Mouse (Mus musculus) midbrain, postnatal 0 days (tissue): ENCODE data around the gene Pnpla6. TPM values are rescaled to one million over a fixed set of nuclear protein-coding genes. Genes with fewer than 3 reads are reported as not detected.

Experiments
- ATAC-seq: fragments of 200-750 bp; cut with Nextera tagmentation; 2 replicates; pipeline ENCODE4 v1.8.0; 2017; ENCODE audit warnings: moderate number of reproducible peaks, mild to moderate bottlenecking, moderate TSS enrichment, moderate library complexity; ENCODE audit not compliant: low FRiP score
- DNase-seq: peaks from one replicate; pipeline ENCODE4 v3.0.0-alpha.2; 2015; ENCODE audit warnings: low spot score
- H3K27ac ChIP-seq: fragments of 300-500 bp; sonication (generic); 2 replicates; pipeline ENCODE4 v1.5.1; 2014; ENCODE audit warnings: low read depth, mild to moderate bottlenecking, low read length, mixed read lengths
- H3K27me3 ChIP-seq: fragments of 300-500 bp; sonication (generic); 2 replicates; pipeline ENCODE4 v1.6.1; 2014; ENCODE audit warnings: low read length, control low read depth, mixed read lengths; ENCODE audit not compliant: insufficient read depth
- H3K36me3 ChIP-seq: fragments of 300-500 bp; sonication (generic); 2 replicates; pipeline ENCODE4 v1.6.1; 2014; ENCODE audit warnings: low read length, control low read depth, mixed read lengths; ENCODE audit not compliant: insufficient read depth
- H3K4me1 ChIP-seq: fragments of 300-500 bp; sonication (generic); 2 replicates; pipeline ENCODE4 v1.6.1; 2014; ENCODE audit warnings: mild to moderate bottlenecking, control low read depth, antibody characterized with exemption, low read length, mixed read lengths; ENCODE audit not compliant: insufficient read depth
- H3K4me2 ChIP-seq: fragments of 300-500 bp; sonication (generic); 2 replicates; pipeline ENCODE4 v1.6.1; 2014; ENCODE audit warnings: low read depth, mild to moderate bottlenecking, low read length, mixed read lengths; ENCODE audit not compliant: poor library complexity, severe bottlenecking
- H3K4me3 ChIP-seq: fragments of 300-500 bp; sonication (generic); 2 replicates; pipeline ENCODE4 v1.5.1; 2014; ENCODE audit warnings: low read depth, mild to moderate bottlenecking, low read length, moderate library complexity
- H3K9ac ChIP-seq: fragments of 300-500 bp; sonication (generic); replicated peaks from 2 replicates; pipeline ENCODE4 v1.6.1; 2014; ENCODE audit warnings: mild to moderate bottlenecking, low read length, moderate library complexity, mixed read lengths; ENCODE audit not compliant: poor library complexity, severe bottlenecking
- H3K9me3 ChIP-seq: fragments of 300-500 bp; sonication (generic); 2 replicates; pipeline ENCODE4 v1.6.1; 2016; ENCODE audit warnings: low read length, control low read depth
- CTCF ChIP-seq: IDR thresholded peaks from 2 replicates; pipeline ENCODE4 v1.5.1; 2016; ENCODE audit warnings: antibody characterized with exemption, mild to moderate bottlenecking
- WGBS: fragments of 180-500 bp; shearing (Covaris S2); extraction: QIAGEN DNeasy Blood & Tissue Kit; methylation state at CpG from one replicate; pipeline ENCODE4 v1.1.7; 2014; 5-methylcytosine and 5-hydroxymethylcytosine counted together
- polyA plus RNA-seq: library from polyadenylated mRNA; unstranded; fragments of >200 nt; fragmentation: Nextera tagmentation; extraction: Ambion mirVana; gene quantifications from 2 replicates; pipeline ENCODE4 v1.2.1, GENCODE M21; 2015
- total RNA-seq: library from RNA; depleted of rRNA; stranded (reverse); fragments of >200 nt; gene quantifications from 2 replicates; pipeline ENCODE4 v1.2.3, GENCODE M21; 2014

Gene Pnpla6
- total and polyA plus RNA-seq, 2 experiments from 2014 or later = 36.8 to 57.5 TPM

- Histone ChIP-seq H3K27ac (no peak overlapping the region), H3K4me1 (no peaks in the 10 kb centered on the region), H3K4me2 (no peak overlapping the region), H3K36me3 (peaks cover 60% of the 10 kb centered on the region), H3K4me3 (no peak overlapping the region), H3K9ac (no peak overlapping the region), H3K9me3 (no peaks in the 10 kb centered on the region), H3K27me3 (no peaks in the 10 kb centered on the region)
- WGBS = 67% methylated on average over 15 of the region's 15 CpGs
- no peak for TF ChIP-seq CTCF
- no peak for ATAC-seq
- DNase-seq = no peak
Observed at GRCm38 (mm10) chr8:3536053-3536841, 21.1 kb downstream of the Pnpla6 start.

DNA sequence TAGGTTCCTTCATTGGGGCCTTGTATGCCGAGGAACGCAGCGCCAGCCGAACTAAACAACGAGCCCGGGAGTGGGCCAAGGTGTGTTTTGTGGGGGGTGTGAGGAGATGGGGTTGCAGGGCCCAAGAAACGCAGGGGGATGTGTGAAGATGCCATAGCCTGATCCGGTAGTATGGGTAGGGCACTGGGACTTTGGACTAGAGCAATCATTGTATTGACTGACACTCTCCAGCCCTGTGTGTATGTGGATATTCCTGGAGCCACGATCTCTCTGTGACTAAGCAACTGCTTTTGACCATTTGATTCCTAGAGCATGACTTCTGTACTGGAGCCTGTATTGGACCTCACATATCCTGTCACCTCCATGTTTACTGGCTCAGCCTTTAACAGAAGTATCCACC is 21.8 kb downstream of the Pnpla6 start:
- Histone ChIP-seq H3K9me3 (no peaks in the 10 kb centered on the region), H3K27me3 (no peaks in the 10 kb centered on the region), H3K9ac (no peak overlapping the region), H3K4me2 (no peak overlapping the region), H3K36me3 (peaks cover 60% of the 10 kb centered on the region), H3K4me3 (no peak overlapping the region), H3K27ac (no peak overlapping the region), H3K4me1 (no peaks in the 10 kb centered on the region)
- 98% methylated on average over 9 of the region's 9 CpGs for WGBS
- DNase-seq (no peak), ATAC-seq (no peak)
- no peak for TF ChIP-seq CTCF

- Histone ChIP-seq H3K4me2 (no peak overlapping the region), H3K4me3 (no peak overlapping the region), H3K9me3 (no peaks in the 10 kb centered on the region), H3K27me3 (no peaks in the 10 kb centered on the region), H3K36me3 (peaks cover 58% of the 10 kb centered on the region), H3K9ac (no peak overlapping the region), H3K4me1 (no peaks in the 10 kb centered on the region), H3K27ac (no peak overlapping the region)
- ATAC-seq (no peak), DNase-seq (no peak)
- WGBS = 95% methylated on average over 25 of the region's 26 CpGs
- no peak for TF ChIP-seq CTCF
Observed at GRCm38 (mm10) chr8:3537666-3538065, 22.5 kb downstream of the Pnpla6 start.

DNA sequence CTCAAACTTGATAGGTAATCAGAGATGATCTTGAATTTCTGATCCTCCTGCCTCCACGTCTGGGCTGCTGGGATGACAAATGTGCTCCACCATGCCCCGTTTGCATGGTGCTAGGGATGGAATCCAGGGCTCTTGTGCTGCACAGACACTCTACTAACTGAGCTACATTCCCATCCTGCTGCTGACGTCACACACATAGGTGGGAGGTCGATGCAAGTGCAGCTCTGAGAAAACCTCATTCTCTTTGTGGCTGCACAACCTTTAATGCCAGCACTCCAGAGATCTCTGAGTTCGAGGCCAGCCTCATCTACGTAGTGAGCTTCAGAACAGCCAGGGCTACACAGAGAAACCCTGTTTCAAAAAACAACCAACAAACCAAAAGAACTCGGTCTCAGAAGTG is 24.0 kb downstream of the Pnpla6 start:
- no peak for ATAC-seq
- no peaks in the 10 kb centered on the region for H3K9me3 ChIP-seq
- WGBS = 82% methylated on average over 7 of the region's 7 CpGs

GRCm38 (mm10) chr8:3540076-3540475 is 24.9 kb downstream of the Pnpla6 start:
- Histone ChIP-seq H3K4me1 (no peaks in the 10 kb centered on the region), H3K4me2 (no peak overlapping the region), H3K27ac (no peak overlapping the region), H3K36me3 (peaks cover 73% of the 10 kb centered on the region), H3K9ac (no peak overlapping the region), H3K9me3 (no peaks in the 10 kb centered on the region), H3K27me3 (no peaks in the 10 kb centered on the region), H3K4me3 (no peak overlapping the region)
- DNase-seq (no peak), ATAC-seq (no peak)
- no peak for TF ChIP-seq CTCF
- WGBS = 93% methylated on average over 4 of the region's 4 CpGs

More for the DNA sequence above, 24.0 kb downstream of the Pnpla6 start:
- H3K36me3 ChIP-seq = peaks cover 64% of the 10 kb centered on the region
- no peaks in the 10 kb centered on the region for H3K27me3 ChIP-seq
- no peak overlapping the region for H3K9ac ChIP-seq
- H3K4me2 ChIP-seq = no peak overlapping the region
- no peak for DNase-seq
- H3K4me1 ChIP-seq = no peaks in the 10 kb centered on the region
- H3K4me3 ChIP-seq = no peak overlapping the region
- no peak overlapping the region for H3K27ac ChIP-seq
- TF ChIP-seq CTCF = no peak

GRCm38 (mm10) chr8:3546511-3546910 is 31.3 kb downstream of the Pnpla6 start:
- Histone ChIP-seq H3K27ac (no peak overlapping the region), H3K4me1 (no peaks in the 10 kb centered on the region), H3K4me3 (no peak overlapping the region), H3K27me3 (no peaks in the 10 kb centered on the region), H3K9ac (no peak overlapping the region), H3K4me2 (no peak overlapping the region), H3K9me3 (no peaks in the 10 kb centered on the region), H3K36me3 (peaks cover 29% of the 10 kb centered on the region)
- WGBS = 88% methylated on average over 2 of the region's 2 CpGs
- no peak for TF ChIP-seq CTCF
- ATAC-seq (no peak), DNase-seq (no peak)
